Mouse (Mus musculus) gastrocnemius, adult 8-10 months (tissue): Measurements from ENCODE around the gene Rpn2. TPM values are rescaled to one million over a fixed set of nuclear protein-coding genes. Genes with fewer than 3 reads are reported as not detected.

ENCODE experiments used
- DNase-seq, 2 experiments: peaks; one replicate each; pipeline ENCODE4 v3.0.0; 2022; ENCODE audit warnings: low spot score in 2 of 2
- total RNA-seq, 4 experiments: library from RNA; stranded (reverse); gene quantifications; 2 replicates each; pipeline ENCODE4 v1.2.4; 2022

Gene Rpn2
- total RNA-seq, 4 experiments from 2014 or later = 78.6 to 101 (median 85.8) TPM

DNA sequence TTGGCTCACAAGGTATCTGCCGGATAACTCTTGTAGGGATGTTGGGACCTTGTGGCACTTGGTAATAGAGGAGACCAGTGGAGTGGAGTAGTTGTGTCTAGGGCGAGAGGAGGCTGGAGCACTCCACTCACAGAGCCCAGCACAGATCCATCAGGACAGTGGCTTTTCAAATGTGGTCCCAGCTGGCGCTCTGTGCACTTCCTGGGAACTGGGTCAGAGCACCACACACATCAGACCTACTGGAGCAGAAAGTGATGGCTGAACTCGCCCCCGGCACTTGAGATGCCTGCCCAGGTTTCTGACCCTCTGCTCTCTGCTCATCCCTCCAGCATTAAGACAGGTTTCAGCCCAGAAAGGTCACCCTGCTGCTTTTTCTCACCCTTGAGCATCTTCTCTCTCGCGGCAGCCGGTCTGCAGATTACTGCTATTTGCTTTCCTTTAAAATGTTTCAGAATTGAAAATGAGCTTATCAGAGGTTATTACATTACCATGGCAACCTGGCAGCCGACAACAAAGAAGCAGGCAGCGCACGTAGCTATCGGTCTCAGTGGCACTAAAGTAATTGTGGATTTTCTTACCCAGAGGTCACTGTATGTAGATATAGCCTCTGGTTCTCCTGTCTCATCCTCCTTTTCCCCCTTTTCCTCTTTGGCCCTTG is 70.4 kb downstream of the Rpn2 start:
- DNase-seq = no peak

DNA sequence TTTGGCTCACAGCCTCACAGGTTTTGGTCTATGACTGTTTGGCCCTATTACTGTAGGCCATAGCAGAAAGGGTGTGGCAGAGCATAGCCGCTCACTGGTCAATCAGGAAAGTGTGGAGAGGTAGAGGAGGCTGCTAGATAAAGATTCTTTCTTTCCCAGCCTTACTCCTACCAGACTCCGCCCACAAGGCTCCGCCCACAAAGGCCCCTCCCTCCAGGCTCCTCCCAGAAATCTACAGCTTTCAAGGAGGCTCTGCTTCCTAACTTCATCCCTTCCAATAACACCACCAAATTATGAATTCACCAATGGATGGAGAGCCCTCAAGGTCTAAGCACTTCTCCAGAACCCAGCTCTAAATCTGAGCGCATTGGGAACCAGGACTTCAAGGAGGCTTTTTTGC is 74.4 kb downstream of the Rpn2 start:
- DNase-seq = no peak

DNA sequence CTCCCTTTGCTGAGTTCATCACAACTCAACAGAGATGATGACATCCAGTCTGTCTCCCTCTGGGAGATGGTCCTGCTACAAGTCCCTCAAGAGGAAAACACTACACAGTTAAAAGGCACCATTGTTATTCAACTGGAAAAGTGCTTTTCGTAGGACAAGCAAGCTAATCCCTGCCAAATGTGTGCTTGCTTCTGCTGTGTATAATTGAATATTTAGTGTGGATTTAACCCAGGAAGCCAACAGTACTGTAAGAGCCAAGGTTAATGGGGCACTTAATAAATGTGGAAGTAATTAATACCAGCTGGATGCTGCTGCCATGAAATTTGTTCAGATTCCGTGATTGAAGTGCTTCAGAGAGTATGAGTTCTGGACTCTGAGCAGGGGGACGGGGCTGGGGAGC is 75.3 kb downstream of the Rpn2 start:
- no peak for DNase-seq

DNA sequence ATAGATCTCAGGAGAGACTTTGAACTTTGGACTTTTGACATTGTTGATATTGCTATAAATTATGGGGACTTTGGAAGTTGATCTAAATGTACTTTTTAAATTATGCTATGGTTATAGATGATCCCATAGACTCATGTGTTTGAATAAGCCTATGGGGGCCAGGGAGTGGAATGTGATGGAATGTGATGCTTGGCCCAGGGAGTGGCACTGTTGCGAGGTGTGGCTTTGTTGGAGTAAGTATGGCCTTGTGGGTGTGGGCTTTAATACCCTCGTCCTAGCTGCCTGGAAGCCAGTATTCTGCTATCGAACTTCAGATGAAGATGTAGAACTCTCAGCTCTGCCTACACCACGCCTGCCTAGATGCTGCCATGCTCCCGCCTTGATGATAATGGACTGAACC is 81.2 kb downstream of the Rpn2 start:
- DNase-seq = no peak

- no peak for DNase-seq
Measured at GRCm38 (mm10) chr2:157363031-157363430, 84.2 kb downstream of the Rpn2 start.

DNA sequence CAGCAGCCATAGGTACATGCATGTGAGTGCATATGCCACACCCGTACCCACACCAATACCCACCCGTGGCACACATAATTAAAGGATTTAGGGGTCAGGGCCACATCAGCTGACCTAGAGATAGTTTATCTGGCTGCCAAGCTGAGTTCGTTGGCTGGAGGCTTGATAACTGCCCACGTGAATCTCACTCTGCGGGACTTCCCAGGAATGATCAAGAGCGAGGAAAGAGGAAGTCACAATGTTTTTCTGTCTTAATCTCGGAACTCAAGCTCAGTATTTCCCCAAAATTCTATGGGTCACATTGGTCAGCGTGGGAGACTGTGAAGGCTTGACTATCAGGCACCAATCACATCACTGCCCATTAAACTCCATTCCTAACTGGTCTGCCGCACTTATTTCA is 87.9 kb downstream of the Rpn2 start:
- DNase-seq = no peak

- peak; percentile 92 for DNase-seq
Measured at GRCm38 (mm10) chr2:157367184-157367893, 88.5 kb downstream of the Rpn2 start, which contains the start of gene Manbal. Gene Manbal (plus strand): TSS chr2:157367594.

- DNase-seq = no peak
Measured at GRCm38 (mm10) chr2:157367991-157368390, 89.2 kb downstream of the Rpn2 start.

DNA sequence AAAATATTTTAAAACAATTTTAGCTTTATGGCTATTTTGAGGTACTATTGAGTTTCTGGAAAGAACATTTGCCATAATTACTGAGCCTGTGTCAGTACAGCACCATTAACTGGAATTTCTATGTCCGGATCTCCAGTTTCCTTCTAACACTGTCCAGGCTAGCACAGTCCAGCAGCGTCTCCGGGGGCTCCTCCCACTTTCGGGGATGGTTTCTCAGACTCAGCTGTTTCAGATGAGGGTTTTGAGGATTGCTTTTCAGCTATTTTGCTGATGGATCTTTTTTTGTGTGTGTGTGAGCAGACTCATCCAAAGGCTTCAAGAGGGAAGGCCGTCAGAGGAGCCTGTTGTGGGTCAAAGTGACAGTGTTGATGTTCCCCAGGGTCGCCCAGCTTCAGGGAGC is 92.9 kb downstream of the Rpn2 start:
- DNase-seq = no peak

DNA sequence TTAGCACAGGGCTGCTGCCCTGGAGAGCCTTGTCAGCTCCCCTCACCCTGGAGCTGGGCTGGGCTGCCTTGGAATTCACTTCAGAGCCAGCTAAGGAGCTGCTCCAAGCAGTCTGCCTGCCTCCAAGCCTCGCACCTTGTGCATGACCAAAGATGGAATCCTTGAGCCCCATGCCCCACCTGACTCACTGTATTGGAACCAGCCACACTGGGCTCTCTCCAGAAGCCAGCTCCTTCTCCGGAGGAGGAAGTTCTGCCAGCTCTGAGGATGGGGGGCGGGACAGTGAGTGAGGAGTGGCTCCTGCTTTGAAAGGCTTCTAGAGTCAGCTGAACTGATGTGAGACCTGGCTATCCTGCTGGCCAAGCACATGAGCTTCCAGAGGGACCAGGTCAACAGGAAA is 94.9 kb downstream of the Rpn2 start:
- DNase-seq = peak; percentile 11 to 57

DNA sequence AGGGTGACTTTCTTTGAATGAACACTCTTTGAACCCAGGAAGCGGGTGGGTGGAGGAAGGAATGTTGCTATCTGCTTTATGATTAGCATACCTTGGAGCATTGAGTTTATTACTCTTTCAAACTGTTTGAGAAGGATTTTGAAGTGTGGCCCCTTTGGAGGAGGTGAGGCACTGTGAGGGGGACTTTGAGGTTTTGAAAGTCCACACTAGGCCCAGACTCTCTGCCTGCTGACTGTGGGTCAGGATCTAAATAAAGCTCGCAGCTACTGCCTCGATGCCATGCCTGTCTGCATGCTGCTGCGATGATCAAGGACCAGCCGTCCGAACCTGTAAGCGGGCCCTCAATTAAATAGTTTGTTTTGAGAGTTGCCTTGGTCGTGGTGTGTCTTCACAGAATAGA is 96.2 kb downstream of the Rpn2 start:
- no peak for DNase-seq

Other genes with a start within 250 kb of the Rpn2 start
- 1 to 10 TPM; 1.7 to 3.5 (median 2.3) TPM for gene Soga1, start 199.8 kb upstream of the Rpn2 start, total RNA-seq
- not detected for gene Tldc2, start 192.0 kb upstream of the Rpn2 start, total RNA-seq
- gene Samhd1, start 143.8 kb upstream of the Rpn2 start, total RNA-seq = 10 to 100 TPM; 12.6 to 17.7 (median 13.2) TPM
- 1 to 10 TPM; 2.1 to 3.3 (median 2.6) TPM for gene Rbl1, start 74.5 kb upstream of the Rpn2 start, total RNA-seq
- 1 to 10 TPM in 2 of 4 experiments, under 1 TPM in 2; 0.56 to 2.3 (median 0.97) TPM for gene Mroh8, start 532 bp downstream of the Rpn2 start, total RNA-seq
- gene Ghrh, start 68.5 kb downstream of the Rpn2 start, total RNA-seq = not detected
- gene Manbal, start 88.6 kb downstream of the Rpn2 start, total RNA-seq = 10 to 100 TPM; 16.4 to 18.4 (median 17.4) TPM
- gene Src, start 139.4 kb downstream of the Rpn2 start, total RNA-seq = 1 to 10 TPM; 1.3 to 2.3 (median 1.7) TPM